In genomic region chr8:103717723-103718122, GRCm38 (mm10) we compare ENCODE assay signal across 18 mouse cellular contexts.
A peak's percentile ranks its signal among the peaks of the same experiment; 100 is the strongest.
DNase-seq lines count a peak whose midpoint lies in the region; ATAC-seq and TF ChIP-seq lines count a peak whose summit lies in the region.
"Had no signal": no experiment of that assay in that cellular context is flagged by ENCODE, and none has a peak within 500 bp of the region (broad histone marks: within the 10 kb centered on the region; RNA-seq: fewer than 3 reads in every experiment).

No protein-coding gene starts in this region.

- H3K9ac ChIP-seq in kidney, postnatal 0 days (ENCODE audit: low read depth, low read length) = no peak overlapping the region
- H3K9ac ChIP-seq: embryonic facial prominence, embryonic 12.5 days; forebrain, embryonic 12.5 days had no signal

- no peaks in the 10 kb centered on the region for H3K4me1 ChIP-seq in kidney, postnatal 0 days (replicated peaks; ENCODE audit: insufficient read depth, low read length)
- H3K4me1 ChIP-seq: embryonic facial prominence, embryonic 10.5 days; embryonic facial prominence, embryonic 12.5 days; forebrain, embryonic 10.5 days; forebrain, embryonic 12.5 days had no signal

- no peak overlapping the region for H3K27ac ChIP-seq in kidney, postnatal 0 days
- H3K27ac ChIP-seq: embryonic facial prominence, embryonic 10.5 days; embryonic facial prominence, embryonic 12.5 days; forebrain, embryonic 10.5 days; forebrain, embryonic 12.5 days had no signal

- no peak overlapping the region for H3K4me3 ChIP-seq in kidney, postnatal 0 days (replicated peaks; ENCODE audit: low read depth, low read length)
- H3K4me3 ChIP-seq: embryonic facial prominence, embryonic 10.5 days; embryonic facial prominence, embryonic 12.5 days; forebrain, embryonic 10.5 days; forebrain, embryonic 12.5 days had no signal

- no peak overlapping the region for H3K4me2 ChIP-seq in kidney, postnatal 0 days (ENCODE audit: low read length)
- H3K4me2 ChIP-seq: embryonic facial prominence, embryonic 12.5 days; forebrain, embryonic 12.5 days had no signal

- no peaks in the 10 kb centered on the region for H3K36me3 ChIP-seq in kidney, postnatal 0 days (ENCODE audit: insufficient read depth, low read length)
- H3K36me3 ChIP-seq: embryonic facial prominence, embryonic 10.5 days; embryonic facial prominence, embryonic 12.5 days; forebrain, embryonic 10.5 days; forebrain, embryonic 12.5 days had no signal

- no peak for ATAC-seq in kidney, postnatal 0 days (replicated peaks; ENCODE audit: low FRiP score, low read depth)
- no peak for ATAC-seq in erythroid progenitor cell, adult 5-6 weeks (replicated peaks; ENCODE audit: low FRiP score, poor library complexity, severe bottlenecking)
- ATAC-seq: forebrain, embryonic 14.5 days; forebrain, embryonic 16.5 days had no signal

- DNase-seq in kidney, postnatal 0 days (ENCODE audit: low spot score) = peak; percentile 11
- DNase-seq in kidney, postnatal 14 days = no peak
- peak; percentile 36 to 39 for DNase-seq in right cerebral cortex, postnatal 10 days (ENCODE audit: low spot score in 2 of 2)
- DNase-seq in right cerebral cortex, postnatal 25 days = no peak
- DNase-seq in telencephalon, adult 2 months (ENCODE audit: low read depth, low spot score) = peak; percentile 34
- DNase-seq: adrenal gland, postnatal 10 days; adrenal gland, postnatal 25 days; cerebellum, adult 11-12 months; cerebellum, adult 2 months; cerebellum, adult 9-10 months; cerebellum, postnatal 25 days had no signal

- no peaks in the 10 kb centered on the region for H3K9me3 ChIP-seq in kidney, postnatal 0 days (replicated peaks; ENCODE audit: low read length)

- WGBS in kidney, postnatal 0 days = 58% methylated on average over 4 of the region's 4 CpGs

- TF ChIP-seq CTCF in kidney, postnatal 0 days (IDR thresholded peaks at IDR 0.05; ENCODE audit: low read depth) = no peak

- H3K27me3 ChIP-seq in kidney, postnatal 0 days (ENCODE audit: insufficient read depth, low read length) = no peaks in the 10 kb centered on the region
- H3K27me3 ChIP-seq: embryonic facial prominence, embryonic 12.5 days; forebrain, embryonic 12.5 days had no signal

Comparison
In these comparisons a context has a peak if more than half of its experiments do, and no peak if none do; other contexts are left out.
1. DNase-seq: peak in kidney, postnatal 0 days (single experiment), right cerebral cortex, postnatal 10 days (2 of 2) and telencephalon, adult 2 months (single experiment); none in kidney, postnatal 14 days (single experiment) and right cerebral cortex, postnatal 25 days (single experiment).